Mouse (Mus musculus) myocyte (in vitro differentiated cells): ENCODE results near the gene Smap1.

ENCODE experiments used
- CEBPB ChIP-seq: IDR thresholded peaks from 2 replicates; pipeline ENCODE4 v1.6.1; 2011; ENCODE audit warnings: mild to moderate bottlenecking, moderate library complexity; ENCODE audit not compliant: poor library complexity, insufficient read depth, severe bottlenecking
- E2F4 ChIP-seq: IDR thresholded peaks from one replicate; pipeline ENCODE4 v1.6.1; 2011; ENCODE audit warnings: mild to moderate bottlenecking, control low read depth, moderate library complexity; ENCODE audit not compliant: insufficient read depth
- MAX ChIP-seq: IDR thresholded peaks from one replicate; pipeline ENCODE4 v1.6.1; 2011; ENCODE audit warnings: low read depth, mild to moderate bottlenecking, control low read depth
- MYOD1 ChIP-seq, 3 experiments: IDR thresholded peaks; one replicate each; pipeline ENCODE4 v1.6.1; 2011; ENCODE audit warnings: control low read depth in 2 of 3, low read depth in 2 of 3, mild to moderate bottlenecking in 2 of 3, moderate library complexity in 1 of 3; ENCODE audit not compliant: insufficient read length in 2 of 3, control insufficient read depth in 1 of 3
- MYOG ChIP-seq, 3 experiments: IDR thresholded peaks; one replicate each; pipeline ENCODE4 v1.6.1; 2011; ENCODE audit warnings: control low read depth in 2 of 3, low read depth in 2 of 3, mild to moderate bottlenecking in 2 of 3; ENCODE audit not compliant: insufficient read length in 2 of 3, control insufficient read depth in 1 of 3, insufficient read depth in 1 of 3
- POLR2A ChIP-seq: IDR thresholded peaks from one replicate; pipeline ENCODE4 v1.6.1; 2011; ENCODE audit warnings: low read depth, mild to moderate bottlenecking, control low read depth, moderate library complexity; ENCODE audit not compliant: insufficient read length
- POLR2AphosphoS2 ChIP-seq: IDR thresholded peaks from one replicate; pipeline ENCODE4 v1.6.1; 2011; ENCODE audit warnings: low read depth, control low read depth; ENCODE audit not compliant: insufficient read length
- REST ChIP-seq: IDR thresholded peaks from one replicate; pipeline ENCODE4 v1.6.1; 2011; ENCODE audit warnings: mild to moderate bottlenecking, control low read depth, moderate library complexity; ENCODE audit not compliant: insufficient read depth, insufficient read length
- SRF ChIP-seq: IDR thresholded peaks from one replicate; pipeline ENCODE4 v1.6.1; 2011; ENCODE audit warnings: low read depth; ENCODE audit not compliant: control insufficient read depth, insufficient read length
- TCF12 ChIP-seq: IDR thresholded peaks from one replicate; pipeline ENCODE4 v1.6.1; 2011; ENCODE audit warnings: mild to moderate bottlenecking, control low read depth; ENCODE audit not compliant: poor library complexity, insufficient read depth, severe bottlenecking
- TCF3 ChIP-seq: IDR thresholded peaks from one replicate; pipeline ENCODE4 v1.6.1; 2011; ENCODE audit warnings: low read depth, control low read depth; ENCODE audit not compliant: insufficient read length
- USF1 ChIP-seq: IDR thresholded peaks from one replicate; pipeline ENCODE4 v1.6.1; 2011; ENCODE audit warnings: low read depth, mild to moderate bottlenecking, control low read depth, moderate library complexity

DNA sequence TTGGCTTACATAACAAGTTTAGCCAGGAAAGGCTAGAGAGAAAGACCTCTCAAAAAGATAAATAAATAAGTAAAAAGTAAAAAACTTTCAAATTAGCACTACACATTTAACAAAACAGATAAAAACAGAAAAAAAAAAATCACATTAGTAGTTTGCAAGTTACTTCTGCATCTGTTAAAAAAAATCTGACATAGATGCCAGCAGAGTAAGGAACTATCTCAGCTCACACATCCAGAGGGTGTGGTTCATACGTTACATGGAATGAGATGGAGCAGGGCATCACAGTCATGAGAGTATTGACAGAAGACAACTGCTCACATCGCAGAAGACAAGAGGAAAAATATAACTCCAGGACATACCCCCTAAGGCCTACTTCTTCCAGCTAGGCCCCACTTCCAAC is 19.4 kb downstream of the Smap1 start:
- TF ChIP-seq POLR2A: no peak
- TF ChIP-seq CEBPB: no peak
- TF ChIP-seq USF1: no peak
- TF ChIP-seq MYOG (IDR thresholded peaks at IDR 0.05; ENCODE audit: control insufficient read depth in 1 of 3, insufficient read depth in 1 of 3, insufficient read length in 2 of 3, low read depth in 2 of 3): no peak
- TF ChIP-seq TCF12: no peak
- no peak for TF ChIP-seq E2F4
- no peak for TF ChIP-seq TCF3
- TF ChIP-seq MYOD1 (IDR thresholded peaks at IDR 0.05; ENCODE audit: control insufficient read depth in 1 of 3, insufficient read length in 2 of 3, low read depth in 2 of 3): no peak
- no peak for TF ChIP-seq MAX
- no peak for TF ChIP-seq REST
- no peak for TF ChIP-seq POLR2AphosphoS2
- TF ChIP-seq SRF: no peak
